Mouse (Mus musculus): Measurements from ENCODE around the gene Srsf9.

Gene Srsf9

GRCm38 (mm10) chr5:115319004-115319940 lies 7.7 kb upstream of the Srsf9 start:
- DNase-seq (ENCODE audit: extremely low read depth, low read depth, low spot score): no peak

- no peak for DNase-seq (ENCODE audit: extremely low read depth, low read depth, low spot score)
Measured at GRCm38 (mm10) chr5:115326256-115326831, 633 bp upstream of the Srsf9 start.

- no peak for DNase-seq (ENCODE audit: extremely low read depth, low read depth, low spot score)
Measured at GRCm38 (mm10) chr5:115327610-115328548, 902 bp downstream of the Srsf9 start.

GRCm38 (mm10) chr5:115330955-115331354 lies 4.0 kb downstream of the Srsf9 start:
- no peak for DNase-seq (ENCODE audit: extremely low read depth, low read depth, low spot score)

GRCm38 (mm10) chr5:115333626-115334025 lies 6.6 kb downstream of the Srsf9 start:
- no peak for DNase-seq (ENCODE audit: extremely low read depth, low read depth, low spot score)

GRCm38 (mm10) chr5:115340007-115340406 lies 13.0 kb downstream of the Srsf9 start:
- DNase-seq (ENCODE audit: extremely low read depth, low read depth, low spot score): no peak

- no peak for DNase-seq (ENCODE audit: extremely low read depth, low read depth, low spot score)
Measured at GRCm38 (mm10) chr5:115340577-115341313, 13.8 kb downstream of the Srsf9 start, which contains the start of the genes Gatc and Triap1. Gene Gatc (minus strand): TSS chr5:115341178. Gene Triap1 (plus strand): TSS chr5:115341225.

- no peak for DNase-seq (ENCODE audit: extremely low read depth, low read depth, low spot score)
Measured at GRCm38 (mm10) chr5:115341314-115342165, 14.6 kb downstream of the Srsf9 start.

GRCm38 (mm10) chr5:115347564-115347963 lies 20.6 kb downstream of the Srsf9 start:
- DNase-seq (ENCODE audit: extremely low read depth, low read depth, low spot score): no peak

- DNase-seq (ENCODE audit: extremely low read depth, low read depth, low spot score): peak; percentile 40
Measured at GRCm38 (mm10) chr5:115348546-115349224, 21.7 kb downstream of the Srsf9 start, which contains the start of gene Cox6a1. Gene Cox6a1 (minus strand): TSS chr5:115348981.

GRCm38 (mm10) chr5:115349225-115349555 lies 22.2 kb downstream of the Srsf9 start:
- no peak for DNase-seq (ENCODE audit: extremely low read depth, low read depth, low spot score)

- DNase-seq (ENCODE audit: extremely low read depth, low read depth, low spot score): no peak
Measured at GRCm38 (mm10) chr5:115351348-115351747, 24.4 kb downstream of the Srsf9 start.

GRCm38 (mm10) chr5:115355070-115355469 lies 28.1 kb downstream of the Srsf9 start:
- no peak for DNase-seq (ENCODE audit: extremely low read depth, low read depth, low spot score)

- no peak for DNase-seq (ENCODE audit: extremely low read depth, low read depth, low spot score)
Measured at GRCm38 (mm10) chr5:115358872-115359271, 31.9 kb downstream of the Srsf9 start.

GRCm38 (mm10) chr5:115359438-115359837 lies 32.5 kb downstream of the Srsf9 start:
- no peak for DNase-seq (ENCODE audit: extremely low read depth, low read depth, low spot score)

- DNase-seq (ENCODE audit: extremely low read depth, low read depth, low spot score): no peak
Measured at GRCm38 (mm10) chr5:115359851-115360372, 32.9 kb downstream of the Srsf9 start.

- DNase-seq (ENCODE audit: extremely low read depth, low read depth, low spot score): no peak
Measured at GRCm38 (mm10) chr5:115362216-115362615, 35.2 kb downstream of the Srsf9 start.

- DNase-seq (ENCODE audit: extremely low read depth, low read depth, low spot score): no peak
Measured at GRCm38 (mm10) chr5:115362819-115363714, 36.1 kb downstream of the Srsf9 start.

Data from fat pad, adult 2 months (tissue).